Mouse (Mus musculus) cerebellum, adult 8-10 months (tissue): Measurements from ENCODE around the gene Emc9.
A peak's percentile ranks its signal among the peaks of the same experiment; 100 is the strongest.

Experiments
- DNase-seq: peaks from one replicate; pipeline ENCODE4 v3.0.0; 2022

Gene Emc9

GRCm38 (mm10) chr14:55560202-55561073 lies 24.7 kb downstream of the Emc9 start, which contains the start of gene A730061H03Rik:
TSS of gene A730061H03Rik (minus strand) at chr14:55560406.
- peak; percentile 98 for DNase-seq

DNA sequence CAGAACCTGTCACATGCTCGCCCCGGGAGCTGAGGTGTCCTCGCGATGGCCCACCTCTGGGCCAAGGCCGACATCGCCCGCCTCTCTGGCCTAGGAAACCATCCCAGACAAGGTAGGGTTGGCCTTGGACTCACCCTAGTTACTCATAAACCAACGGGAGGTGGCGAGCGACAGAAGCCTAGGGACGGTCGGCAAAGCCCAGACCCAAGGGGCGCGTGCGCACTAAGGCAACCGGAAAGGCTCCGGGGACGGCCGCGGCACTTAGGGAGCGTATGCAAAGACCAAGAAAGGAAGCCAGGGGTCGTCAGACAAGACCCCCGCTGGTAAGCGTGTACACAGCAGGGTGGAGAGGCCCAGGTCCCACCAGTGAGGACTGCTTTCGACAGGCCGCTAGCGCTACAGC lies 25.3 kb downstream of the Emc9 start, which contains the start of gene Dcaf11:
Dcaf11 (plus strand) TSS at position 208 of the 403 bp plus-strand sequence.
- peak; percentile 90 for DNase-seq

DNA sequence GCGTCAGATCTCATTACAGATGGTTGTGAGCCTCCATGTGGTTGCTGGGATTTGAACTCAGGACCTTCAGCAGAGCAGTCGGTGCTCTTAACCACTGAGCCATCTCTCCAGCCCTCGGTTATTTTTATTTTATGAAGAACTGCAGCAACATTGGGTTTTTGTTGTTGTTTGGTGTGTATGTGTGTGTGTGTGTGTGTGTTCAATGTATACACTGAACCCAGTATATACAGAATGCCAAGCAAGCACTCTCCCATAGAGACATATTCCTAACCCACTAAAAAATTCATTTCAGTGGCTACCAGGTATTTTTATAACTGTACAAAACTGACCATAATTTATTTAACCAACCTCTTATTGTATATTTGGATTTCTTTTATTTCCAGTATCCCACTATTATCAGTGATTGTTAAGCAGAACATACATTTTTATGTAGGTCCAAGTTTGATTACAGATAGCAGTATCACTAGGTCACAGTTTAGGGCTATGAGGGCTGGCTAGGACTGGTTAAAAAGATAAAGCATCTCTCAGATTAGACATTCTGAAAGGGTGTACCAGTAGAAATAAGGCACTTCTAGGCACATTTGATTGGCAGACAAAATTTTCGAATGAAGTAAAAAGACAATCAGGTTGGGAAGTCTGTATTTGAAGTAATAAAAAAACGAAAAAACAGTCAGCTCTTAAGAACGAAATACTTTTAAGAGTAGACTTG lies 26.2 kb downstream of the Emc9 start:
- DNase-seq, result no peak

DNA sequence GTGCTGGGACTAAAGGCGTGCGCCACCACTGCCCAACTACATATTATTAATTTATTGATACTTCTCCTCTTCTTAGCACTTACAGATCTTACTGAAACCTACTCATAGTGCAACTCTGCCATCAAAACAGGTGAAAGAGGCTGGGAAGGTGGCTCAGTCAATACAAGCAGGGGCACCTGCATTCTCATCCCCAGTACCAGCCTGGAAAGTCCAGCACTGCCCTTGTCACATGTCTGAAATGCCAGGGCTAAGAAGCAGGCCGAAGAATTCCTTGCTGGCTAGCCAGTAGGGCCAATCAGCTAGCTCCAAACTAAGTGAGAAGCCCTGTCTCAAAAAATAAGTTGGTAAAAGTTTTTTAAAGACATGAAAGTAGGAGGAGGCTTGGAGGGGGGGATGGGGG lies 27.5 kb downstream of the Emc9 start:
- no peak for DNase-seq

GRCm38 (mm10) chr14:55557003-55557402 lies 28.1 kb downstream of the Emc9 start:
- peak; percentile 75 for DNase-seq

DNA sequence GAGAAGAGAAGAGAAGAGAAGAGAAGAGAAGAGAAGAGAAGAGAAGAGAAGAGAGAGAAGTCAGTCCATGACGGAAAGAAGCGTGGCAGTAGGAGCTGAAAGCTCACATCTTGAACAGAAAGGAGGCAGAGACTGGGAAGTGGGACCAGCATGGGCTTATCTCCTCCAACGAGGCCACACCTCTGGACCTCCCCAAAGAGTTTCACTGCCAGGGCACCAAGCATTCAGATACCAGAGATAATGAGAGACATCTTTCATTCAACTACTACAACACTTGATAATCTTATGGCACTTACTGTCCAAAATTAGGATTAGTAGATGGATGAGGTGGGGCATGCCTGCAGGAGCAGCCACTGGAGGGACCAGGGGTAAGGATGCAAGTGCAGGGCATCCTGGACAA lies 29.3 kb downstream of the Emc9 start:
- no peak for DNase-seq

DNA sequence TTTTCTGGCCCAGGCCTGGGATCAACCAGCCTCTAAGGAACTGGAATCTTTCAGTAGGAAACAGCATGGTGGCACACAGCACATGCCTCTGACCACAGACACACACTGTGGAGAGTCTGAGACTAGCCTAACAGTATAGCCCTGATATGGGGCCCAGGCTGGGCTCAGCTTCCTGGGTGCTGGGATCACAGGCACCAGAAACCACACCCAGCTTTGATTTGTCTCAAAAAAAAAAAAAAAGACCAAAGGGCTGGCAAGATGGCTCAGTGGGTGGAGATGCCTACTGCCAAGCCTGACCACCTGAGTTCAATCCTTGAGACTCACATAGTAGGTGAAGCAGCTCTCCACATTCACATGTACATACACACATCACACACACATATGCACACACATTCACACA lies 30.5 kb downstream of the Emc9 start:
- no peak for DNase-seq

DNA sequence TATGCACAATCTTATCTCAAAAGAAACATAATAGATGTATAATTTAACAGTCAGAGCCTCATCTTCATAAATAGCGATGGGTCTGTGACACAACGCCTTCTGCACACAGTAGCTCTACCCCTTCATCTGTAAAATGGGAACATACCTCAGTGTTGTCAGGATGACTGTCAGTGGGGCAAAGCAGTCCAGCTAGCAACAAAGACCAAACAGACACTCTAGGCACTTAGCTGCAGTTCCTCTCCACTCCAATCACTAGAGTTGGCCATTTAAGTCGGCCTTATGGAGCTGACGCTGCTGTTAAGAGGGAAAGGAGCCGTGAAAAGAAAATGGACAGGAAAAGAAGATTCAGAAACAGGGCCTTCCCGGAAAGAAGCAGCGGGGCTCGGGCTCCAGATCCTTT lies 33.3 kb downstream of the Emc9 start:
- DNase-seq, result no peak

GRCm38 (mm10) chr14:55551347-55551746 lies 33.8 kb downstream of the Emc9 start:
- DNase-seq, result no peak

- DNase-seq, result no peak
Measured at GRCm38 (mm10) chr14:55550191-55550590, 34.9 kb downstream of the Emc9 start.

- DNase-seq, result peak; percentile 52
Measured at GRCm38 (mm10) chr14:55544334-55544733, 40.8 kb downstream of the Emc9 start.

- no peak for DNase-seq
Measured at GRCm38 (mm10) chr14:55542268-55542667, 42.8 kb downstream of the Emc9 start.

DNA sequence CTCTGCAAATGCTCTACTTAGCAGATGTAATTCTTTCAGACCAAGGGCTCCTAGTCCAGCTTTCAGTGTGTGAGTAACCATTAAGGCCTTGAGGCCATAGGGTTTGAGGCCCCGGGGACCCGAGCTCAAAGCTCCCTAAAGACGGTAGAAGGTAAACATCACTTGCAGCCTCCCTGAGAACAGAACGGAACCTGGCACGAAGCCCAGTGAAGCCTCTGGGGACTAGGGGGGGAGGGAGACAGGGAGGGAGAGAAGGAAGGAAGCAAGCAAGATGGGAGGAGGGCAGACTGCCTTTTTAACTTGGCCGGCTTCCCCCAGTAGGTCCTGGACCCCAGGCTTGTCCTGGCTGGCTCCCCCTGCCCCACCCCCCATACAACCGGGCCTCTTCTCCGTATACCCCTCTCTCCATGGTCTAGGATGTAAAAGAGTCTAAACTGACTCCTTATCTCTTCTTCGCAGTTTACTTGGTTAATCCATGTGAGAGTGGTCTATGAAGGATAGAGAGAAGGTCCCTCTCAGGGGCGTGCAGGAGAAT lies 44.2 kb downstream of the Emc9 start:
- DNase-seq, result peak; percentile 81

DNA sequence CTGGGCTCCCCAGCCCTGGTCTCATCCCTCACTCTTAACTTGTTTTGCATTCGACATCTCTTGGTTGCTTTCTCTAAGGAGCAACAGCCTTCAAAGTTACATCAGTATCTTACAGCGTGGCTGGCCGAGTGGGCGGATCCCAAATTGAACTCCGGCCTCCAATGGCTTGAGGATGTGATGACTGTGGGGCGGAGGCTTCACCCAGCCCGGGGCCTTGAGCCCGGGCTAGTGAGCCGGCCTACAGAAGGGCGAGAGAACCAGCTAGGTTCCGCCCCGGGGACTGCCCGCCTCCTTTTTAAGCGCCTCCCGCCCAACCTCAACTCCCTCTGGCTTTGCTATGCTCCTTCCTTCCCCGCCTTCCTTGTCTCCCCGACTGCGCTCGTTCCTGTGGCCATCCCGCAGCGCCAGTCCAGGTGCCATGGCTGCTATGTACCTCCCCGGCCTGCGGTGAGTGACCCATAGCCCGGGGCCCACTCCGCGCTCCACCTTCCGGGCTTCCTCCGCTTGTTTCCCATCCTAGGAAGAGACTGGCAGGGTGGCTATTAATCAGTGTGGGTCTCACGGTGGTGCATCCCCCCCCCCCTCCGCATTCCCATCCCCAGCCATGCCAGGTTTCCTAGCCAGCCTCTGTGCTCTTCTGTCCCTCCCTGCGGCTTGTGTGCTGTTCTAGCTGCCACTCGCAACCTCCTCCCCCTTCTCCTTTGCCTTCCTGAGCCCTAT lies 44.9 kb downstream of the Emc9 start, which contains the start of gene Pck2:
Pck2 (plus strand) TSS at position 200 of the 720 bp plus-strand sequence.
- peak; percentile 84 for DNase-seq

- no peak for DNase-seq
Measured at GRCm38 (mm10) chr14:55536116-55536745, 48.9 kb downstream of the Emc9 start.
